Mouse (Mus musculus): ENCODE data around the gene Btrc.

DNA sequence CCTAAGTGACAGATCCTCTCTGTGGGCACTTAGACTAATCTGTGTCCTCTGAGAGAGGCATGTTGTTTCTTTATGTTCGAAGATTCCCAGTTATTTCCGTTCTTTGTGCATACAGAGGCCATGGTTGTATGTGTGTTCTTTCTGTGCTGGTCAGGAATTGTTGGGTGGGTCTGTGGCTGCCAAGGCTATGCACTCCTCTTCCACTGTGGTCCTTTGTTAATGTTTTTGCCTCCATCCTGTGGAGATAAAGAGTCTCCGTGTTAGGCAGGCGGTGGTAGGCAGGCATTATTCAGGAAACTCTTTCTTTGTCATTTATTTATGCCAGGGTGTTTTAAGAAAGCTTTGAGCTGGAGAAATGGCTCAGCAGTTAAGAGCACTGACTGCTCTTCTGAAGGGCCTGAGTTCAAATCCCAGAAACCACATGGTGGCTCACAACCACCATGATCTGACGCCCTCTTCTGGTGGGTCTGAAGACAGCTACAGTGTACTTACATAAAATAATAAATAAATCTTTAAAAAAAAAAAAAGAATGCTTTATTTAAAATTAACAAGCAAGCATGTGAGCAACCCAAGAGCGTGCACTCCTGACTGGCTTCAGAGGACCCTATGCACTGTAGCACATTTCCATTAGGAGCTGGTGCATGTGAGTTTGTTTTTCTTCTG lies 67.6 kb downstream of the Btrc start:
- TF ChIP-seq MAX (IDR thresholded peaks at IDR 0.05) (no peak), CTCF (IDR thresholded peaks at IDR 0.05; ENCODE audit: control insufficient read depth, insufficient read depth, insufficient read length) (no peak), MYOG (IDR thresholded peaks at IDR 0.05; ENCODE audit: control insufficient read depth, extremely low read depth, insufficient read length) (no peak), USF1 (IDR thresholded peaks at IDR 0.05; ENCODE audit: low read depth) (no peak), FOSL1 (IDR thresholded peaks at IDR 0.05; ENCODE audit: insufficient read depth, low read length, poor library complexity, severe bottlenecking) (no peak)

Data from C2C12 (cell line).